Mouse (Mus musculus): ENCODE measurements around the gene Pex16. TPM values are rescaled to one million over a fixed set of nuclear protein-coding genes. Genes with fewer than 3 reads are reported as not detected.

Gene Pex16
- polyA plus RNA-seq, 1 experiment from 2014 or later = 14.2 TPM

- 0 out of 2 replicates have a peak, but pooled peaks cover 3% of the 10 kb centered on the region for H3K27me3 ChIP-seq (ENCODE audit: control insufficient read depth, insufficient read depth, low read length)
- H3K9ac ChIP-seq (ENCODE audit: low read length) = no peak overlapping the region
- peaks cover 31% of the 10 kb centered on the region for H3K4me1 ChIP-seq (ENCODE audit: control insufficient read depth, insufficient read depth, low read length)
Observed at GRCm38 (mm10) chr2:92371971-92372690, 2.3 kb upstream of the Pex16 start.

GRCm38 (mm10) chr2:92372767-92373436 is 1.6 kb upstream of the Pex16 start:
- no peak overlapping the region for H3K9ac ChIP-seq (ENCODE audit: low read length)
- peaks cover 28% of the 10 kb centered on the region for H3K4me1 ChIP-seq (ENCODE audit: control insufficient read depth, insufficient read depth, low read length)
- H3K36me3 ChIP-seq (ENCODE audit: control insufficient read depth, insufficient read depth, low read length) = no peaks in the 10 kb centered on the region
- WGBS = 61% methylated on average over 9 of the region's 9 CpGs
- no peak overlapping the region for H3K27ac ChIP-seq (replicated peaks; ENCODE audit: low read depth, low read length)
- no peaks in the 10 kb centered on the region for H3K9me3 ChIP-seq (ENCODE audit: control insufficient read depth, low read length)
- ATAC-seq (ENCODE audit: insufficient number of reproducible peaks, low FRiP score, low TSS enrichment, low read depth) = no peak
- H3K4me3 ChIP-seq (ENCODE audit: low read depth, low read length) = no peak overlapping the region
- no peak for DNase-seq (ENCODE audit: low spot score)
- H3K27me3 ChIP-seq (ENCODE audit: control insufficient read depth, insufficient read depth, low read length) = 0 out of 2 replicates have a peak, but pooled peaks cover 3% of the 10 kb centered on the region
- no peak overlapping the region for H3K4me2 ChIP-seq (ENCODE audit: low read depth, severe bottlenecking)

More at GRCm38 (mm10) chr2:92371971-92372690, 2.3 kb upstream of the Pex16 start:
- Histone ChIP-seq H3K4me3 (ENCODE audit: low read depth, low read length) (no peak overlapping the region), H3K27ac (replicated peaks; ENCODE audit: low read depth, low read length) (no peak overlapping the region), H3K4me2 (ENCODE audit: low read depth, severe bottlenecking) (no peak overlapping the region), H3K9me3 (ENCODE audit: control insufficient read depth, low read length) (no peaks in the 10 kb centered on the region), H3K36me3 (ENCODE audit: control insufficient read depth, insufficient read depth, low read length) (no peaks in the 10 kb centered on the region)
- DNase-seq (ENCODE audit: low spot score) = no peak
- WGBS = 32% methylated on average over 10 of the region's 10 CpGs
- ATAC-seq (ENCODE audit: insufficient number of reproducible peaks, low FRiP score, low TSS enrichment, low read depth) = no peak

GRCm38 (mm10) chr2:92373437-92373813 is 1.1 kb upstream of the Pex16 start:
- Histone ChIP-seq H3K36me3 (ENCODE audit: control insufficient read depth, insufficient read depth, low read length) (no peaks in the 10 kb centered on the region), H3K27me3 (ENCODE audit: control insufficient read depth, insufficient read depth, low read length) (0 out of 2 replicates have a peak, but pooled peaks cover 3% of the 10 kb centered on the region), H3K9me3 (ENCODE audit: control insufficient read depth, low read length) (no peaks in the 10 kb centered on the region), H3K4me1 (ENCODE audit: control insufficient read depth, insufficient read depth, low read length) (peaks cover 28% of the 10 kb centered on the region), H3K4me2 (ENCODE audit: low read depth, severe bottlenecking) (no peak overlapping the region), H3K4me3 (ENCODE audit: low read depth, low read length) (no peak overlapping the region), H3K27ac (replicated peaks; ENCODE audit: low read depth, low read length) (no peak overlapping the region), H3K9ac (ENCODE audit: low read length) (no peak overlapping the region)
- ATAC-seq (ENCODE audit: insufficient number of reproducible peaks, low FRiP score, low TSS enrichment, low read depth) = no peak
- DNase-seq (ENCODE audit: low spot score) = no peak
- 78% methylated on average over 11 of the region's 11 CpGs for WGBS

GRCm38 (mm10) chr2:92375099-92375623 is 685 bp downstream of the Pex16 start:
- H3K4me2 ChIP-seq (ENCODE audit: low read depth, severe bottlenecking) = peak overlapping the region; percentile 61
- H3K27ac ChIP-seq (replicated peaks; ENCODE audit: low read depth, low read length) = peak overlapping the region; percentile 48
- DNase-seq (ENCODE audit: low spot score) = peak; percentile 92
- no peaks in the 10 kb centered on the region for H3K36me3 ChIP-seq (ENCODE audit: control insufficient read depth, insufficient read depth, low read length)
- 1% methylated on average over 29 of the region's 29 CpGs for WGBS
- peak; percentile 85 for ATAC-seq (ENCODE audit: insufficient number of reproducible peaks, low FRiP score, low TSS enrichment, low read depth)
- H3K4me1 ChIP-seq (ENCODE audit: control insufficient read depth, insufficient read depth, low read length) = peaks cover 26% of the 10 kb centered on the region
- H3K9me3 ChIP-seq (ENCODE audit: control insufficient read depth, low read length) = no peaks in the 10 kb centered on the region
- H3K9ac ChIP-seq (ENCODE audit: low read length) = peak overlapping the region; percentile 49
- H3K4me3 ChIP-seq (ENCODE audit: low read depth, low read length) = peak overlapping the region; percentile 53
- H3K27me3 ChIP-seq (ENCODE audit: control insufficient read depth, insufficient read depth, low read length) = 0 out of 2 replicates have a peak, but pooled peaks cover 3% of the 10 kb centered on the region

GRCm38 (mm10) chr2:92375788-92376187 is 1.3 kb downstream of the Pex16 start:
- no peaks in the 10 kb centered on the region for H3K36me3 ChIP-seq (ENCODE audit: control insufficient read depth, insufficient read depth, low read length)
- 18% methylated on average over 10 of the region's 10 CpGs for WGBS
- no peak for ATAC-seq (ENCODE audit: insufficient number of reproducible peaks, low FRiP score, low TSS enrichment, low read depth)
- no peak for DNase-seq (ENCODE audit: low spot score)
- H3K27ac ChIP-seq (replicated peaks; ENCODE audit: low read depth, low read length) = no peak overlapping the region
- peak overlapping the region; percentile 49 for H3K9ac ChIP-seq (ENCODE audit: low read length)
- peak overlapping the region; percentile 61 for H3K4me2 ChIP-seq (ENCODE audit: low read depth, severe bottlenecking)
- peaks cover 21% of the 10 kb centered on the region for H3K4me1 ChIP-seq (ENCODE audit: control insufficient read depth, insufficient read depth, low read length)
- H3K9me3 ChIP-seq (ENCODE audit: control insufficient read depth, low read length) = no peaks in the 10 kb centered on the region
- H3K4me3 ChIP-seq (ENCODE audit: low read depth, low read length) = peak overlapping the region; percentile 53
- 0 out of 2 replicates have a peak, but pooled peaks cover 3% of the 10 kb centered on the region for H3K27me3 ChIP-seq (ENCODE audit: control insufficient read depth, insufficient read depth, low read length)

GRCm38 (mm10) chr2:92376300-92376699 is 1.8 kb downstream of the Pex16 start:
- ATAC-seq (ENCODE audit: insufficient number of reproducible peaks, low FRiP score, low TSS enrichment, low read depth) = no peak
- Histone ChIP-seq H3K4me3 (ENCODE audit: low read depth, low read length) (no peak overlapping the region; the same call in 1 of the 2 replicates), H3K36me3 (ENCODE audit: control insufficient read depth, insufficient read depth, low read length) (no peaks in the 10 kb centered on the region), H3K27me3 (ENCODE audit: control insufficient read depth, insufficient read depth, low read length) (0 out of 2 replicates have a peak, but pooled peaks cover under 1% of the 10 kb centered on the region), H3K4me2 (ENCODE audit: low read depth, severe bottlenecking) (peak overlapping the region; percentile 61; the same call in 1 of the 2 replicates), H3K9ac (ENCODE audit: low read length) (no peak overlapping the region), H3K4me1 (ENCODE audit: control insufficient read depth, insufficient read depth, low read length) (peaks cover 18% of the 10 kb centered on the region), H3K9me3 (ENCODE audit: control insufficient read depth, low read length) (no peaks in the 10 kb centered on the region), H3K27ac (replicated peaks; ENCODE audit: low read depth, low read length) (no peak overlapping the region)
- DNase-seq (ENCODE audit: low spot score) = no peak
- WGBS = 87% methylated on average over 6 of the region's 6 CpGs

- Histone ChIP-seq H3K36me3 (ENCODE audit: control insufficient read depth, insufficient read depth, low read length) (no peaks in the 10 kb centered on the region; the same call in 1 of the 2 replicates), H3K27ac (replicated peaks; ENCODE audit: low read depth, low read length) (no peak overlapping the region), H3K4me3 (ENCODE audit: low read depth, low read length) (no peak overlapping the region), H3K4me1 (ENCODE audit: control insufficient read depth, insufficient read depth, low read length) (peaks cover 11% of the 10 kb centered on the region), H3K9me3 (ENCODE audit: control insufficient read depth, low read length) (no peaks in the 10 kb centered on the region), H3K4me2 (ENCODE audit: low read depth, severe bottlenecking) (no peak overlapping the region), H3K9ac (ENCODE audit: low read length) (no peak overlapping the region), H3K27me3 (ENCODE audit: control insufficient read depth, insufficient read depth, low read length) (no peaks in the 10 kb centered on the region)
- DNase-seq (ENCODE audit: low spot score) = no peak
- ATAC-seq (ENCODE audit: insufficient number of reproducible peaks, low FRiP score, low TSS enrichment, low read depth) = no peak
- 92% methylated on average over 7 of the region's 7 CpGs for WGBS
Observed at GRCm38 (mm10) chr2:92377320-92377719, 2.8 kb downstream of the Pex16 start.

GRCm38 (mm10) chr2:92379783-92380494 is 5.5 kb downstream of the Pex16 start:
- Histone ChIP-seq H3K9ac (ENCODE audit: low read length) (no peak overlapping the region), H3K27ac (replicated peaks; ENCODE audit: low read depth, low read length) (no peak overlapping the region), H3K4me2 (ENCODE audit: low read depth, severe bottlenecking) (no peak overlapping the region), H3K36me3 (ENCODE audit: control insufficient read depth, insufficient read depth, low read length) (no peaks in the 10 kb centered on the region; the same call in 1 of the 2 replicates), H3K4me1 (ENCODE audit: control insufficient read depth, insufficient read depth, low read length) (peaks cover 4% of the 10 kb centered on the region), H3K27me3 (ENCODE audit: control insufficient read depth, insufficient read depth, low read length) (no peaks in the 10 kb centered on the region), H3K4me3 (ENCODE audit: low read depth, low read length) (no peak overlapping the region), H3K9me3 (ENCODE audit: control insufficient read depth, low read length) (no peaks in the 10 kb centered on the region)
- ATAC-seq (ENCODE audit: insufficient number of reproducible peaks, low FRiP score, low TSS enrichment, low read depth) (no peak), DNase-seq (ENCODE audit: low spot score) (no peak)
- 79% methylated on average over 17 of the region's 17 CpGs for WGBS
